Mouse (Mus musculus): ENCODE results near the gene 4930404N11Rik.

The 4930404N11Rik gene

GRCm38 (mm10) chr10:81356991-81357844 lies 8.4 kb downstream of the 4930404N11Rik start, which contains the start of gene Mfsd12:
Gene Mfsd12, plus strand, starts transcription at chr10:81357491.
- in situ Hi-C loops (cut with MboI, MseI): no loop called here

DNA sequence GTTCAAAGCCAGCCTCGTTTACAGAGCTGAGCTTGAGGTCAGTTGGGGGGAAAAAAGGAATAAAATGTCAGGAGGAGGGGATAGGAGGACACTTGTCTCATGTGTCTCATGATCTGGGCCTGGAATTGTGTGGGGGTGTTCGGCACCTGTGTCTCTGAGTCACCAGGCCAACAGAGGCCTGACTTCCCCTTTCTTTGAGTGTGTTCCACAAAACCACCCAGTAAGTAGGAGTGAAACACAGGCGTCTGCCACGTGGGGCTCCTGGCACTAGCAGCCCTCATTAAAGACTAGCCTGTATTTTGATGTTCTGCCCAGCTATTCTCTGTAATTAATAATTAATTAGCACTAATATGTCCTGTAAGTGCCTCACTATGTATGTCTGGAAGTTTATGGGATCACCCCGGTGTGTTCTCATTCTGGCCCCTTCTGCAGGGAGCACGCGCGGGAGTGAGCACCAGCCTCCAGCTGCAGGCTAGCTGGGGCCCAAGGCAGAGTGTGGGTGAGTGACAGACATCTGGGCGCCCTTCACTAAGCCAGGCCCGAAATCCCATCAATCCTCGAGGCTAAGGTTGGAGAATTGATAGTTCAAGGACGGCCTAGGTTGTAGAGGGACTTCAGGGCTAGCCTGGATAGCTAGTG lies 9.1 kb downstream of the 4930404N11Rik start:
- in situ Hi-C loops (cut with MboI, MseI): no loop called here

DNA sequence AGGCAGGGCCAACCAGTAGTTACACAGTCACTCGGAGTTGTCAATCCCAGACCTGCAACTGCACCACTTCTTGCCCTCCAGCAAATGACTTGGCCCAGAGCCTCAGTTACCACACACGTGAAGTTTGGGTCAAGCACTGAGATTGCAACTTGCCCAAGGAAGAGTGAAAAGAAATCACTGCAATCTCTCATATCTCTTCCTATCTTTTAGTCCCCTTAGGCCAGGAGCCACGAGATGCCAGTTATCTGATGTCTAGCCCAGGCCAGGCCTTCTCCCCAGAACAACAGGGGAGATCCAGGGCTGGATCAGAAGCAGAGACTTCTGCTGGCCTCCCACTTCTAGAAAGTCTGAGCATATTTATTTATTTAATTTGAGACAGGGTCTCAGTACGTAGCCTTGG lies 10.1 kb downstream of the 4930404N11Rik start:
- in situ Hi-C loops (cut with MboI, MseI): no loop called here

- in situ Hi-C loops (cut with MboI, MseI): no loop called here
These were observed 10.7 kb downstream of the 4930404N11Rik start for GRCm38 (mm10) chr10:81354738-81355477.

DNA sequence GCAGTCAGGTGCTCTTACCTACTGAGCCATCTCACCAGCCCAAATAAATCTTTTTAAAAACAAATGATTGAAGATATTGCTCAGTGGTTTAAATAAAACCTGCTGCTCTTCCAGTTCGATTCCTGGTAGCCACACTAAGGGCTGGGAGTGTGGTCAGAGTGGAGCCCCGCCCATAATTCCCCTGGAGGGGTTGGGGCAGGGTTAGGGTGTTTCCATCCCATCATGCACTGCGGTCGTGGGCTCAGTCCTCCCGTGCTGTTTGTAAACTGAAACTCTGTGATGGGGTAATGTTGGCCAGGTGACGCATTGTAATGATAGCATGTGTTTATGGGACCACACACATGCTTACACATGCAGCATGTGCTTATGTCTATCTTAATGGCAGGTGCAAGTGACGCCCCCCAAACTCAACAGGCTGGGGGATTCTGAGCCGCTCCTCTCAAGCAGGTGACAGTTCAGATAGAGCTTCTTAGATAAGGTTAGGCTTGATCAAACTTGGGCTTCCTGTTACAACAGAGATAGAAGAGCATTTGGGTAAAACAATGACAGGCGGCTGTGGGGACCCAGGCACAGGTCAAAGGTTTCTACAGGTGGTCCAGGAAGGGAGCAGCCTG lies 13.8 kb downstream of the 4930404N11Rik start:
- in situ Hi-C loops (cut with MboI, MseI): no loop called here

- in situ Hi-C loops (cut with MboI, MseI): no loop called here
These were observed 15.1 kb downstream of the 4930404N11Rik start, which contains the start of gene Hmg20b for GRCm38 (mm10) chr10:81350351-81351063. Gene Hmg20b, minus strand, starts transcription at chr10:81350480.

DNA sequence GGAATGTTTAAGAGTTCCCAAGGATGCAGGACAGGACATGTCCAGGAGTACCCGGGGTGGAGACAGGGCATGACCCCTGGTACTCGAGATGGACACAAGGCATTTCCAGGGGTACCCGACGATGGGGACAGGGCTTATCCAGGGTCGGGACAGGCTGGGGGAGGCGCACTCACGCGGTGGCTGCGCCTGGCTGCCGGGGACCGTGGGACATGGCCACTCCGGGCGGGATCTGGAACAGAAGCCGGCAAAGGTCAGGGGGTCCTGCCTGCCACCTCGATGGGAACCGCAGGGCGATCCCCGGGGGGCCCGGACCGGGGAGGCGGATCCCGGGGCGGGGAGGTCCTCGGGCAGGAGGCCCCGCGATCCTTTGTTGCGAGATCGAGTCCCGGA lies 15.7 kb downstream of the 4930404N11Rik start:
- in situ Hi-C loops (cut with MboI, MseI): no loop called here

- in situ Hi-C loops (cut with MboI, MseI): no loop called here
These were observed 16.5 kb downstream of the 4930404N11Rik start for GRCm38 (mm10) chr10:81349146-81349545.

DNA sequence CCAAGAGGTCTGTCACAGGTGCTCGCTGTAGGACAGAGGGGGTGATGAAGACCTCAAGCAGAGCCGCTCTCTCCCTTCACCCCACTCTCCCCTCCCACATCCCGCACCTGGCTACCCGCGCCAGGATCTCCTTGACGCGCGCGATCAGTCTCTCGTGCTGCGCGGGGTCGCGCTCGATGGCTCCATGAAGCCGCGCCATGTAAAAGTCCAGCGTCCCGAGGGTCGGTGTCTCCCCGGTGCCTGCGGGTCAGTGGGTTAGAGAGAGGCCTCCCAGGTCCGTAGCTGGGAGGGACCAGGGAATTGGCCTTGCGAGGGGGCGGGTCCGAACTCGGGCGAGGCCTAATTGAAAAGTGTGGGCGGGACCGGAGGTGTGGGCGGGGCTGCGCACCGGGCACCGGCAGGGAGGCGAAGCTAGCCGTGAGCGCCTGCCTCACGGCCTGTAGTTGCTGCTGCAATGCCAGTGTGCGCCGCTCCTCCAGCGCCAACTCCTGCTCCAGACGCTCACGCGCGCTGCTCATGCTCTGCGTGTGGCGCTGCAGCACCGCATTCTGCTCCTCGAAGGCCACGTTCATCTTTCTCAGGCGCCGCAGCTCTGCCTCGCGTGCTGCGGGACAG lies 19.1 kb downstream of the 4930404N11Rik start:
- in situ Hi-C loops (cut with MboI, MseI): no loop called here

DNA sequence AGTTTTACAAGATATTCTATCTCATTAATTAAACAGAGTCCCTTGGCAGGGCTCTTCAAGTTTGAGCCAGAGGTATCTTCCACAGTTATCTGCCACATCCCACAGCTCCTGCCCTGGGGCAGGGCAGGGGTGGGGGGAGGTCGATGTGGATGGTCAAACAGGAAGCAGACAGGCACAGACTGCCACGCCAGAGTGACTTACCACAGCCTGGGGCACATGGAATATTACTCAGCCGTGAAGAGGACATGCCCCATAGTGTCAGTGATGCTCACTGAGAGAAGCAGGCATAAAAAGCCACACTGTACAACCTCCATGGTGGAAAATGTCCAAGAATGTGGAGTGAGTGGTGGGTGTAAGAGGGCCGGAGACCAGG lies 20.5 kb downstream of the 4930404N11Rik start:
- in situ Hi-C loops (cut with MboI, MseI): no loop called here

GRCm38 (mm10) chr10:81344421-81345161 lies 21.0 kb downstream of the 4930404N11Rik start:
- in situ Hi-C loops (cut with MboI, MseI): no loop called here

- in situ Hi-C loops (cut with MboI, MseI): no loop called here
These were observed 22.7 kb downstream of the 4930404N11Rik start, which contains the start of gene Gipc3 for GRCm38 (mm10) chr10:81342686-81343505. Gene Gipc3, minus strand, starts transcription at chr10:81343266.

- in situ Hi-C loops (cut with MboI, MseI): no loop called here
These were observed 24.2 kb downstream of the 4930404N11Rik start for GRCm38 (mm10) chr10:81341333-81341949.

DNA sequence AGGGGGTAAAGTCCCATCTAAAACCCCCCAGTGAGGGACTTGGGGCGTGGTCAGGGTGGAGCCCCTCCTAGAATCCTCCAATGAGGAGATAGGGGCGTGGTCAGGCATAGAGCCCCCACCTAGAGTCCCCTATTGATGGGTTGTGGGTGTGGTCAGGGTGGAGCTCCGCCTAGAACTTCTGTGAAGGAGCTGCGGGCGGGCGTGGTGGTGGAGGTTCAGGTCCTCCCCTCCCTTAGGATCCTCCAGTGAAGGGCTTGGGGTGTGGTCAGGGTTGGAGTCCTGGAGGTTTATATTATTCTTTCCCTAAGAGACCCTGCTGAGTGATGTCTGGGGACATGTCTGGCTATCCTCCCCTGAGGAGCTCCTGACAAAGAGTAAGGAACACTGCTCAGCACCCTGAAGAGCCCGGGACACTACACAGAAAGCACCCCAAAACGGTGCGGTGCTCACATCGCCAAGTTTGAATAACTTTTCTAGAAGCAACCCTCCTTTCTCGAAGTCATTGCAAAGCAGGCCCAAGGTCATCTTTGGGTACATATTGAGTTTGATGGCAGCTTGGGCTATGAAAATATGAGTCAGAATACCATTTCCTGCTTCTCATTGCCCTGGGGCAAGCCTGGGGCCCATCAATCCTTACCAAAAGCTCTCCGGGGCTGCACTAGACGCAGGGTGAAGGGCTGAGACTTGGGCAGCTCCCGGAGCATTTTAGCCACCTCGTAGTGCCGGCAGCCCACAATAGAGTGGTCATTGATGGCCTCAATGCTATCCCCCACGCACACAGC lies 24.9 kb downstream of the 4930404N11Rik start:
- in situ Hi-C loops (cut with MboI, MseI): no loop called here

DNA sequence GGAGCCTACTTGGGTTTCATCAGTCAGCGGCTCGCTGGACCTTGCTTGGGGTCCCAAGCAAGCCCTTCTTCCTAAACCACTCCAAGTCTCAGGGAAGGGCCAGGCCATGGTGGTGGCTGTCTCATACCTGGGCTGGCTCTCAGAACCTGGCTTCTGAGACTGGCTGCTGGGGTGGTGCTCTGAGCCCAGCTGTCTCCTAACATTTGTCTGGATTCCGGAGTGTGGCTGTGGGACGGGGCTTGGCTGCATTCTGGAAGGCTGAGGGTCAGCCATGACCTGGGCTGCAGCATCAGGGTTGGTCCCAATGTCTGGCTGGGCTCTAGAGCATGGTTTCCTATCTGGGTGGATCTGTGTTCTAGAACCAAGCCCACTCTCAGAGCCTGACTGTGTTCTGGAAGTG lies 29.1 kb downstream of the 4930404N11Rik start:
- in situ Hi-C loops (cut with MboI, MseI): no loop called here

GRCm38 (mm10) chr10:81335393-81336340 lies 29.9 kb downstream of the 4930404N11Rik start:
- in situ Hi-C loops (cut with MboI, MseI): no loop called here

DNA sequence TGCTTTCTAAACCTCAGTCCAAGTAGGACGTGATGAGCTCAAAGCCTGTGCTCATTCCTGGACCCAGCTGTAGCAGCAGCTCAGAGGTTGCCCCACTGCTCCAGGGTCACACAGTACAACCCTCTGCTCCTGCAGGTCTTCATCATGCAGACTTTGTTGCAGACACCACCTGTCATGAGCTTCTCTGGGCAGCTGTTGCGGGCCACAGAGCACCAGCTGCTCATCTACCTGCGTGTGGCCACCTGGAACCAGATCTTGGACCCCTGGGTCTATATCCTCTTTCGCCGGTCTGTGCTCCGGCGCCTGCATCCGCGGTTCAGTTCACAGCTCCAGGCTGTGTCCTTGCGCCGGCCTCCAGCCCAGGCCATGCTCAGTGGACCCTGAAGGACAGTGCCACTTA lies 31.3 kb downstream of the 4930404N11Rik start:
- in situ Hi-C loops (cut with MboI, MseI): no loop called here

Data from T-helper 1 cell (primary cell).